Mouse (Mus musculus): ENCODE results near the gene Cbln3.

- no peak for TF ChIP-seq GATA1 (IDR thresholded peaks at IDR 0.05; ENCODE audit: low read length)
- no peak for TF ChIP-seq TAL1 (IDR thresholded peaks at IDR 0.05; ENCODE audit: low read length)
Observed at GRCm38 (mm10) chr14:55853621-55854285, 30.4 kb downstream of the Cbln3 start, which contains the start of gene Nynrin.
